Mouse (Mus musculus) kidney, postnatal 10 days (tissue): ENCODE measurements around the gene Ap1s3.
"Not testable (repeated sequence)": the region's sequence is repeated elsewhere in the genome, so short reads cannot be mapped to it uniquely, and the experiment has no call there.

Experiments used
- DNase-seq: peaks from one replicate; pipeline ENCODE4 v3.0.0; 2021; ENCODE audit warnings: mixed read lengths

The Ap1s3 gene

DNA sequence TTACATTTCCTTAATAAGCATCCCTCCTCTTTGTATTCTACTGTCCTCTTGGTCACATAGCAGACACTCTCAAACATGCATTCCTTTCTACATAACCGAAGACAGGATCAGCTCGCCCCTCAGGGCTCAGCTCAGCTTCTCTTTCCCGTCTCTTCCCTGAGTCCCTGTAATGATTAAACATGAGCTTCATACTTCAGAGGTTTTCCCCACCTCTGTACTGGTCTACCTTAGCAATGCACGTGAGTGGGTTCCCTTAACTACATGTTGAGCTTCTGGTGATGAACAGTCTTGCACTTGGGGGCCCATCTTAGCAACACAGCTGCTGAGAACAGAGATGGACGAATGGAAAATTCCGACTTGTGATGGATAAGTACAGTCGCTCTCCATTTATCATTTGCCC, 12.2 kb downstream of the Ap1s3 start:
- no peak for DNase-seq

DNA sequence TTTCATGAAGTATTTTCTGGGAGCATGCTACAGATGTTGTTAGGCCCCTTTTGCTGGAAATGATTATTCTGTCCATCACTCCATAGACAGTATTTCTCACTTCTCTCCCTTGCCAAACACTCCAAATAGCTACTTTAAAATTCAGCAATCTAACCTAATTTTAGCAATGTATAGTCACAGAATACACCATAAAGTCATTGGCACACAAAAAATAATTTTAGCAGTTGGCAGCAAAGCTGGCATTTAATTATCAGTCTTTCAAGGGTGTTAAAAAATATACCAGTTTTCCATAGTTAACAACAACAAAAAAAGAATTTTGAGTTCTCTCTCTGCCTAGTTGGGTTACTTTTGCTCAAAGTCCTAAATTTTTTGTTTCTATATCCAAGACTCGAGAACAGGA, 14.4 kb downstream of the Ap1s3 start:
- DNase-seq, result no peak

DNA sequence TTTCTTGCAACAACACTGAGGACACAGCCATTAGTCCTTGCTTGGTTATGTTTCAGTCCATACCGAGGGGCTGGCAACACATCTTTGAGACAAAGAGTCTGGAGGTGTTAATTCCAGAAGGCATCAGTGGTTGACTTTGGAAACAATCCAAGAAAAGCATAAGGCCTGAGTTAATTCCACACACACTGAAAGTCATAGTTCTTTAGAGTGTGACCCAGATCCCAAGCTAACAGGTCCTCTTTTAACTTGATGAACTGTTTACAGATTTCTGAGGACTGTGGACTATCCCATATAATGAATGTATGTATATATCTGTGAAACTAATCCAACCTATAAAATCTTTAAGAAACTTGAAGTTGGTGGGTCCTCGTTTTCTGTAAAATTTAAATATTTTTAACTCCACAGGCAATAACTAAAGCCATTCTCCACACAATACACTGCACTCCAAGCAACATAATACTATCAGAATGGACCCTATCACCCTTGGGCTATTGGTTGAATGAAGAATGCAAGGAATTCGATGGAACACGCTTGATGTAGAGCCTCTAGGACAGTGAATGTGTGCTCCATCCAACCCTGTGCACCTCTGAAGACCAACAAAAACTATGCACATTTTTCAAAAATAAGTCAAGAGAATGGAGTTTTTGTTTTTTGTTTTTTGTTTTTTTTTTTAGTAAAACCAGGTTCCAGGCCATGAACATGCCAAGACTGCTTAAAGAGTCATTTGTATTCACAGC, 15.8 kb downstream of the Ap1s3 start:
- no peak for DNase-seq

DNA sequence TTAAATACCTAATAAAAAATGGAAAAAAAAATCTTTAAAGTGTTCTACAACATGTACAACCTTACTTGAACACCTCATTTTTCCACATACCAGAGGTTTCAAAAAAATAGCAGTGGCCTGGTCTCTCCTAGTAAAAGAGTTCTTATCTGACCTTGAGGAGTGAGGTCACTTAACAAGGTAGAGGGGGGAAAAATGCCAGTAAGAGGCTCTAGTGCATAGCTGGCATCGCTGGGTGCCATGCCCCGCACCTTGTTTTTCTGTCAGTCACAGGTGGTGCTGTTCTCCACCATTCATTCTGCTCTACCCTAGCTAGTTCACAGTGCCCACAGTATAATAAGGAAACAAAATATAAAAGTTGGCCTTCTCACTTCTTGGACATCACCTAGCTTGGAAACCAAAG, 16.8 kb downstream of the Ap1s3 start:
- DNase-seq, result no peak

DNA sequence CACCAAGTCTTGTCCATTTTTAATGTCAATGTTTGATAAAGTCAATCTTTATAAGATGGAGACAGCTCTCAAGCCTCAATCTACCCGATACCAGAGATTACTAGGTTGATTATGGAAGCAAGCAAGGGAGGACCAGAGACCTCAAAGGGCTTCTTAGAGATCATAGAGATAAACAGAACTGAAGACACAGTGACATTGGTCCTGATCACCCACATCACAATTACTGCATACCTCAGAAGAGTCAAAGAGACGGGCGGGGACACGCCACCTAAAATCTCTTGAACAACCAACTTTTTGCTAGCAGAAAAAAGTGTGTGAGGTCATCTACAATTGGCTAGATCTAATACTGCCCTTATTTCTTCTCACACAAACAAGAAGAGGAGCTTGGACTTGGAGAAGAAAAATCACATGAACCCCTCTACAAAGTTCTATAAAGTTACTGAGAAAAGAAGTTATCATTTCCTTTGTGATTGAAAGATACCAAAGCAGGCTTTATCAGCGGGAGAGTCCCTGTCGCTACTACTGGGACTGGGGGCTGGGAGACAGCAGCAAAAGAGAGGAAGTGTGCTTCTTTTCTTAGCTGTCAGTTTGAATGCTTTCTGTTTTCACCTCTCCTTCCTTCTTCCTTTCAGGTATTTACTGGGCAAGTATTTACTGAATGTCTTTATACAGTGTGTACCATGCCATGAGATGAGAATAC, 28.2 kb downstream of the Ap1s3 start:
- no peak for DNase-seq

DNA sequence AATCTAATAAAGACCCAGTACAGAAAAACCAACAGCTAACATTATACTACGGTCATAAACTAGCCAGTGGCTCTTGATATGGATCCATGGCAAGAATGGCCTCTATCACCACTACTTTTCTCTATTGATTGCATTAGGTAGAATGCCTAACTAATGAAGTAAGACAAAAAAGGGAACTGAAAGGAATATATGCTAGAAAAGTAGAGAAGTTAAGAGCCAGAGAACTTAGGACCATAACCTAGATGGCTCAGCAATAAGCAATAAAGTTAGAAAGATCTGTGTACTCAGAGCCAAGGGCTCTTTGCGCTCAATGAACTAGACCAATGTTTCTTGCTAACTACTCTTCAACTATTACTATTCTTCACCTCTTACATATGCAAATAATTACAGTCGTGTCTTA, 29.1 kb downstream of the Ap1s3 start:
- no peak for DNase-seq

DNA sequence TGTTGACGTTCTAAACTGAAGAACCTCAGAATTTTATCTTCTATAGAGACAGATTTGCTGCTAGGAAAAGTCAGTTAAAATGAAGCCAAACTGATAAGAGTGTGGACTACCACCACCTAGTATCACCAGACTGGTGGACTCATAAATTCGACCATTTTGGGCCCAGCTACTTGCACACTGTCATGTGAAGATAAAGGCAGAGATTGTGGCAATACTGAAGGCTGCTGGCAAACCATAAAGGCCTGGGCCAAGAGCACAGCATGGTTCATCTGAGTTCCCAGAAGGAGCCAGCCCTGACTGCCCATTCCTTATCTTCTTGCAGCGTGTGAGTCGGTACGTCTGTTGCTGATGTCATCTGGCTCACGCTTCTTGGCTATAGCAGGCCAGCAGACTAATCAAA, 30.4 kb downstream of the Ap1s3 start:
- DNase-seq, result no peak

DNA sequence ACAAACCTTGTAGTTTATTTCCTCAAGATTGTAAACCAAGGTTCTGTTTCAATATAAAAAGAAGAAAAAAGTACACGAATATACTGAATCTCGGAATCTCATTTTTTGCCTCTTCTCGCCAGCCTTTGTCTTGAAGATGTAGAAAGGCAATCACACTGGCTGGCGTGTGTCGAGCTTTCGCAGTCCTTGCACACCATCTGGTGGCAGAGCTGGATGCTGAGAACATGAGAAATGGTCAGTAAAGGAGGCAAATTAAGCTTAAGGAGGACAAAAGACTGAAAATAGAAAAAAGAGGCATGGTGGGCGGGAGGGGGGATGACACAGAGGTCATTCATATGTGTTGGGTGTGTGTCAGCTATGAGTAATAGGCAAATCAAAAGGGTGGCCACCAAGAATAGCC, 31.6 kb downstream of the Ap1s3 start:
- DNase-seq, result peak; percentile 74

DNA sequence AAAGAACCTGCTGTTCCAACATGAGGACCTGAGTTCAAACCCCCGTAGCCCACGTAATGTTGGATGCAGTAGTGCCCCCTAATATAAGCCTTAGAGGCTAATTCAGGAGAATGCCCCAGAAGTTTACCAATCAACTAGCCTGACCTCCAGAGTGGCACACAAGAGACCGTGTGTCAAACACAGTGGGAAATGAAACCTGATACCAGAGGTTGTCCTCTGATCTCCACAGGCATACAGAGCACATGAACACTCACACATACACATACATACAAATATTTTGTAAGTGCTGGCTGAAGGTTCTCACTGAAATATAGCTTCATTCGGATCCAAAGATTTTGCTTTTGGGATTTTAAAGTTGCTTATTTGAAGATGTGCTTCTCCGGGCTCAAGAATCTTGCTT, 32.1 kb downstream of the Ap1s3 start:
- no peak for DNase-seq

DNA sequence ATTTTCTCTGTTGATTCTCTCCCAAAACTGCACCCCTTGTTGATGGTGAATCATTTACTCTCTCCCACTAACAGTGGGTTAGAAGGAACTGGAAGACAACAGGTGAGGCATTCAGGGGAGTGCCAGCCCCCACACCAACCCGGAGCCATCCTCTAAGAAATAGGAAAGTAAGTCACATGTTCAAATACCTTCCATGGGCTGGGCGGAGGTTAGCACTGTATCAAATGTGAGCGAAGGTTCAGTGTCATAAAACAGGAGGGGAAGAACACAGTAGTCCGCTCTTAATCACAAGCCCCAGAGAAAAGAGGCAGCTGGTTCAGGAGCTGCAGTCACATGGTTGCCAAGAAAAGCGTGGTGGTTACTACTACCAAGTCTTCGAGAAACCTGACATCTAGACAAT, 32.7 kb downstream of the Ap1s3 start:
- no peak for DNase-seq

DNA sequence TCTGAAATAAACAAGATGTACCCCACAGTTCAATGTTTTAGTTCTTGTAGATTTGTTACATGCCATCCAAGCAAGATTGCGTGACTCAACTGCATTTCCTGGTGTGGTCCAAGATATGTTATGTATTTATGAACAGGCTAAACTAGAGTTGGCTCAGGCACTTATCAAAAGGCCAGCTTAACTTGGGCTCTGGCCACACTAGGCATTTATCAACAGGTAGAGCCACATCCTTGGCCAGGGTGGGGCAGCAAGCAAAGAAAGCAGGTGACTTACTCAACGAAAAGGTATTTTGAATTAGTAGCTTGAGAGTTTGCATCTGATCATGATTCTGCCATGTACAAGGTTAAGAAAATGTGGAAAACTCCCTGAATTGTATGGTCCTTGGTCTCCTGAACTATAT, 34.0 kb downstream of the Ap1s3 start:
- no peak for DNase-seq

DNA sequence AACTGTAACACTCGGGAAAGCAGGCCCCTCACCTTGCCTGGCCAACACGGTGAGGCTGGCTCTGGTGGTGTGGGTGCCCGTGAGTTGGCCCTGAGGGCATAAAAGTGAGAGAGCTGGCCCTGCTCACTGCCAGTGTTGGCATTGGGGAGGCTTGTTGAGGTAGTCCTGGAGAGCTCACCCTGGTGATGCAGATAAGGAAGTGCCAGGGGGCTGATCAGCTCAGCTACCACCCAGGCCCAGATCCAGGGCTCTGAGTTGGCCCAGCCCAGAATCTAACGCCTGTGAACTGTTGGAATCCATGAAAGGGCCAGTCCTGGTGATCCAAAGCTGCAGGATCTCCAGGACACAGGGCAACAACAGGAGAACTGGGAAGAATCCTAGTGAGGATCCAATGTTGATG, 40.3 kb downstream of the Ap1s3 start:
- DNase-seq, result no peak

DNA sequence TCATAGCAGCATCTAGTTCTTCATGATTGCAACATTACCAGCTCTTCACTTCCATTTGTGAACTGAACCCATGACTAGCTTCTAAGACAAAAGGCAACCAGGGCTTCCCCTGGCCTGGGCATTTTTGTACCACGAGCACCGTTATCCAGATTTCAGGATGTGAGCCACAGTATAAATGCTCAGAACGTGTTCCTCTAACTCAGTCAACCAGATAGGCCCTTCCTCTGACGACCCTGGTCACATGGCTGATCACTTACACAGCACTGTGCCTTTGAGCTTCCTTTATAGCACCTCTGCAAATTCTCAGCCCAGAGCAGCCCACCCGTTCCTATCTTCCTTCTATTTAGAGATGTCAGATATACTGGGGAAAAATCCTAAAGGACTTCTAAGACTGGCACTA, 42.0 kb downstream of the Ap1s3 start:
- no peak for DNase-seq

DNA sequence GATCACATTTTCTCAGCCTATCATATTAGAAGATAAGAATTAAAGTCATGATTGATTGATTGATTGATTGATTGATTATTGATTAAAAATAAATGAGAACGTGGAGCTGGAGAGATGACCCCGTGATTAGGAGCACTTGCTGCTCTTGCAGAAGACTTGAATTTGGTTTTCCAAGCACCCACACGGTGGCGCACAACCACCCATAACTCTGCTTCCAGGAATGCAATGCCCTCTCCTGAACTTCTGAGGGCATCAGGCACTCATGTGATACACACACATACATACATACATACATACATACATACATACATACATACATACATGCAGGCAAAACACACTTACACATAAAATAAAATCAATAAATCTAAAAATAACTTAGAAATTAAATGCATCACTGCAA, 45.6 kb downstream of the Ap1s3 start:
- peak; percentile 49 for DNase-seq

DNA sequence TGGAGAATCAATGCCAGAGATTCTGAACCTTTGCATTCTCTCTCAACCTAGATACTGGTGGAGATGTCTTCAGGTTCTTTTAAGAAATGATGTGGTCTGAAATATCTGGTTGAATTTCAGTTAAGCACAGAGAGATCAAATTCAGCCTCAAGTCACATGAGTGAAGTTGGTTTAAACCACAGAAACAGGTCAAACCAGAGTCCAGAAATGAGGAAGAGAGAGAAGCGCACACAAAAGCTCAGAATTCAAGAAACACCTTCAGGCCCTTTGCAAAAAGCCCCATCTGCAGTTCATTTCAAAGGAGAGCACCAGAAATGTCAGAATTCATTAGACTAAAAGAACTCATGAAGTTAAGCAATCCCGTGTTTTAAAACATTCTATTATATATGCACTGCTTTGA, 52.3 kb downstream of the Ap1s3 start:
- no peak for DNase-seq

DNA sequence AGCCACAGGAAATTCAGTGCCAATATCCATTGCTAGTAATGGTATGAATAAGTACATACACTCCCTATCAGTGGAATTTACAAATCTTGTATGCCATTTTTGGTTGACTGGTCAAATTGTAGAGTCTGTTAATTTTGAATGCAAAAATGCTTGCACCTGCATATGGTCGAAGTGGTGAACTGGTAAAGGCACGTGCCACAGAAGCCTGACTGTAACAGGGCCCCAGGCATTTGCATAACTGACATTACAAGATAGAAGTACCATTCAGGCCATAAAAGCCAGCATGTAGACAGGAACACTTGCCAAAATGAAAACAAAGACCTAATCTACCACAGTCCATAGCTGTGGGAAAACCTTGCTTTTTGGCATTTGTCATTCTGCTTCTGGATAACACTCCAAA, 55.3 kb downstream of the Ap1s3 start:
- no peak for DNase-seq

DNA sequence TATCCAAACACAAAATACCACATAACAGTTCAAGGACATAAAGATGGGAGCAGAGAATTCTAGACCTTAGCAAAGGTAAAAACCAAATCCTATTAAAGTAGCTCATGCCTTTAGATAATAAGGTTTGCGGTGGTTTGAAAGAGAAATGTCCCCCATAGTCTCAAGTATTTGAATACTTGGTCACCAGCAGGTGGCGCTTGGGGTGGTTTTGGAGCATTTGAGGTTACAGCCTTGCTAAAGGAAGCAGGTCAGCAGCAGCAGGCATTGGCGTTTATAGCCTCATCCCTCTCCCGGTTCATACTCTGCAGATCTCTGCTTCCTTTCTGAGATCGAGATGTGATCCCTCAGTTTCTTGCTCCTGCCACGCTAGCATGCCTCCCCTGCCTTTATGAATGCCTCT, 57.3 kb downstream of the Ap1s3 start:
- DNase-seq, result no peak

DNA sequence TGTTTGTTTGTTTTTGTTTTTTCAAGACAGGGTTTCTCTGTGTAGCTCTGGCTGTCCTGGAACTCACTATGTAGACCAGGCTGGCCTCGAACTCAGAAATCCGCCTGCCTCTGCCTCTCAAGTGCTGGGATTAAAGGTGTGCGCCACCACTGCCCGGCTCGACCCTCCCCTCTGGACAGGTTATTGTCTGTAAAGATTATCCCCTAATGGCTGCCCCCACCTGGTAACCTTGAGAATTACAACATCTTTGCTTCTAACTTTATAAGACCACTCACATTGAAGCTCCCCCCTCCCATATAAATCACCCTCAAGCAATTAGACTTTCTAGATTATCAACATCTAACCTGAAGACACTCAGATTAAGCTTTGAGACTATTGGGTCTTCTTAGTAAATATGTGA, 60.5 kb downstream of the Ap1s3 start:
- DNase-seq, result not testable (repeated sequence)

DNA sequence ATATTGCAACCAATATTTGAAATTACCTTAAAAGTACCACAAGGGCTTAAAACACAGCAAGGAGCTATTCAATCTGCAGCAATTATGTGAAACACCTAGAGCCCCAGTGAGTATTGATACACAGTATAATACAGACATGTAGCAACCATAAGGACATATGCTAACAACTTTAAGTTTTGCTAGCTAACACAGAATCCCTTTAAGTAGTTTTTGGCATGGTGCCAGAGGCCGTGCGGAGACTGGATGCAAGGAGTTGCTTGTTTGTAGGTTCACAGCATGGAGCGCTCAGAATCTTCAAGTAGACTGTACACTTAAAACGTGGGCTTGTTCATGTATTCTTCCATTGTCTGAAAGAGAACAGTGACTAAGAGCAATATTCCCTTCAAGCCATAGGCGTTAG, 62.9 kb downstream of the Ap1s3 start:
- not testable (repeated sequence) for DNase-seq

DNA sequence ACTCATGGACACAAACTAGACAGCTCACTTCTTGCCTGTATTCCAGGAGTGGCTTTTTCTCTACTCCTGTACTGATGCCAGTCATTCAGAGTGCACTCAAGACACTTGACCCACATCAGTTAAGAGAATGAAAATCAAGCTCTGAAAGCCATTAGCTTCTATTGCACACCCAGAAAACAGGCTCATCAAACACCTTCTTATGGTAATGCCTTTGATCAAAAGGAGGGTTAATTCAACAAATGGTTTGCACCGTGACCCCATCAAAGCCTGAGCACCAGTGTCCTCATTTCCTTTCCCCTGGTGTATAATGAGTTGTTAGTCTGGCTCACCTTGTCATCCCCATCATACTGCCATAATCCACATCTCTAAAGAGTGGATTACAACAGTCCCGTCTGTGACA, 69.3 kb downstream of the Ap1s3 start:
- DNase-seq, result no peak

DNA sequence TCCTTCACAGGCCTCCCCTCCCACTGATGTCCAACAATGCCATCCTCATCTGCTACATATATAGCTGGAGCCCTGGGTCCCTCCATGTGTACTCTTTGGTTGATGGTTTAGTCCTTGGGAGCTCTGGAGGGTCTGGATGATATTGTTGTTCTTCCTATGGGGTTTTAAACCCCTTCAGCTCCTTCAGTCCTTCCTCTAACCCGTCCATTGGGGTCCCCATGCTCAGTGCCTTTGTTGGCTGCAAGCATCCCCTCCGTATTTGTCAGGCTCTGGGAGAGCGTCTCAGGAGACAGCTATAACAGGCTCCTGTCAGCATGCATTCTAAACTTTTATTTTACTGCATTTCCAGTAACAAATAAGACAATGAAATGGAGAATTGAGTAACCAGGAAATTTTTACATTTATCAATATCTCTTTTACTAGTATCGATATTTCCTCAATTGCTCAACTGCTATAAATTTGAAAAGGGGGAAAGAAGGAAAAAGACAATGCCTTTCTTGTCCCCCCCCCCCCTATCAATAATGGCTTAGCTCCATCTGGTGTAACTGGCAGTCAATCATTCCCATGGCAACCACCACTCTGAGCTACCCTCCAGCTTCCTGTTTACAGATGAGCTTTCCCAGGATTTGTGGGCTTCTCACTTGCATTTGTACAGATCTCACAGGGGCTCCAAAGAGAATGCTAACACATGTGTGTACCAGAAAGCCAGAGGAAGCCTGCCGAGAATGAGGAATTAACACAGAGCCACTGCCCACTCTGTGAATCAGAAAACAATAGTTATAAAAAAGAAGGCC, 73.2 kb downstream of the Ap1s3 start:
- DNase-seq, result no peak

DNA sequence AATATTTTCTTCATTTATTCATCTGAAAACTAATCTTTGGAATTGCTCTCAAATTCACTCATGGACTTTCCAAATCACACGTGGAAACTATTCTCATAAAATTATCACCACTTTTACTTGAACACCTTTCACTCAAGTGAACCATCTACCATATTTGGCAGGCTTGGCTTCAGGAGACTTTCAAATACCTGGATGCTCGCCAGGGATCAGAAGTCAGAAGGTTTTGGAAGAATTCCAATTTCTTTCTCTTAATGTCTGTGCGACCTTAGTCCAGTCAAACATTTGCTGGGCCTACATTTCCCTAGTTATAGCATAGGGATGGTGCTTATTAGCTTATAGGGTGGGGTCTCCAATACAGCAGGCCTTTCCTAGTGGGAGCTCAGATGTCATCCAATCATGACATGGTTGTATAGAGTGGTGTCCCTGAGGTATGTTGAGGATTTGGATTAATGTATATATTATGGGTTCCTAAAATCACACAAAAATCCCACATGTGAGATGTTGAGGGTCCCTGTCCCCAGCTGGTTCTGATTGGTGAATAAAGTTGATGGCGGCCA, 79.0 kb downstream of the Ap1s3 start:
- peak; percentile 61 for DNase-seq

DNA sequence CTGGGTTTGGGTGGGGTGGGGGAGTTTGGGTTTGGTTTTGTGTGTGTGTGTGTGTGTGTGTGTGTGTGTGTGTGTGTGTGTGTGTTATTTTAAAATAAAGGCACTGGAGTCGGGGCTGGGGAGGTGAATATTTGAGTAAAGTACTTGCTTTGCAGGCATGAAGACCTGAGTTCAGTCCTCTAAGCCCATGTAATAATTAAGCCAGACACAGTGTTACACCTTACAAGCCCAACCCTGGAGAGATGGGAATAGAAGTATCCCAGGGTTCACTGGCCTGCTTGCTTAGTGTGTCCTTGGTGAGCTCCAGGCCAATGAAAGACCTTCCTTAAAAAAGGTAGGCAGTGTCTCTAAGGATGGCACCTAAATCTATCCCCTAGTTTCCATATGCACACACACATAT, 80.7 kb downstream of the Ap1s3 start:
- DNase-seq, result no peak
